Mouse (Mus musculus): ENCODE data around the gene Scgb2b2. TPM values are rescaled to one million over a fixed set of nuclear protein-coding genes. Genes with fewer than 3 reads are reported as not detected.

The Scgb2b2 gene
- not detected in 2 replicates for polyA plus RNA-seq (2015; fragmentation: Nextera tagmentation; extraction: Ambion mirVana)

- Histone ChIP-seq H3K9me3 (replicated peaks) (peaks cover 15% of the 10 kb centered on the region; the same call in 1 of the 2 replicates), H3K4me2 (no peak within 1 kb of the TSS), H3K4me1 (replicated peaks) (no peaks in the 10 kb centered on the region), H3K27ac (no peak within 1 kb of the TSS), H3K9ac (no peak within 1 kb of the TSS), H3K27me3 (no peaks in the 10 kb centered on the region), H3K36me3 (no peaks in the 10 kb centered on the region), H3K4me3 (replicated peaks) (no peak within 1 kb of the TSS)
- no peak for DNase-seq
- WGBS (ENCODE audit: insufficient replicate concordance), result 62% methylated on average over 5 of the region's 5 CpGs
- no peak for ATAC-seq (ENCODE audit: low read depth)
Measured at GRCm38 (mm10) chr7:31290208-31290607, at the start of gene Scgb2b2. Gene Scgb2b2, plus strand, starts transcription at chr7:31290508.

- Histone ChIP-seq H3K9me3 (replicated peaks) (peaks cover 15% of the 10 kb centered on the region; the same call in 1 of the 2 replicates), H3K27ac (no peak within 1 kb of the TSS), H3K36me3 (no peaks in the 10 kb centered on the region), H3K4me2 (no peak within 1 kb of the TSS), H3K4me1 (replicated peaks) (no peaks in the 10 kb centered on the region), H3K4me3 (replicated peaks) (no peak within 1 kb of the TSS), H3K27me3 (no peaks in the 10 kb centered on the region), H3K9ac (no peak within 1 kb of the TSS)
- 59% methylated on average over 3 of the region's 3 CpGs for WGBS (ENCODE audit: insufficient replicate concordance)
- no peak for ATAC-seq (ENCODE audit: low read depth)
- no peak for DNase-seq
Measured at GRCm38 (mm10) chr7:31291721-31292120, 1.4 kb downstream of the Scgb2b2 start, which contains the start of gene Scgb1b2. Gene Scgb1b2, minus strand, starts transcription at chr7:31291821.

Other genes starting within 250 kb of the Scgb2b2 start
- 17.3 and 19.2 TPM in 2 replicates for gene Fxyd5, start 248.0 kb upstream of the Scgb2b2 start, polyA plus RNA-seq (2015; fragmentation: Nextera tagmentation; extraction: Ambion mirVana)
- gene Fxyd7, start 239.0 kb upstream of the Scgb2b2 start, polyA plus RNA-seq (2015; fragmentation: Nextera tagmentation; extraction: Ambion mirVana), result 0.17 and 0.47 TPM in 2 replicates
- 41.1 and 44.2 TPM in 2 replicates for gene Fxyd1, start 233.3 kb upstream of the Scgb2b2 start, polyA plus RNA-seq (2015; fragmentation: Nextera tagmentation; extraction: Ambion mirVana)
- 0.07 and 0.13 TPM in 2 replicates for gene Lgi4, start 231.2 kb upstream of the Scgb2b2 start, polyA plus RNA-seq (2015; fragmentation: Nextera tagmentation; extraction: Ambion mirVana)
- 0.52 and 1.1 TPM in 2 replicates for gene Fxyd3, start 213.8 kb upstream of the Scgb2b2 start, polyA plus RNA-seq (2015; fragmentation: Nextera tagmentation; extraction: Ambion mirVana)
- 45.7 and 45.8 TPM in 2 replicates for gene Hpn, start 175.2 kb upstream of the Scgb2b2 start, polyA plus RNA-seq (2015; fragmentation: Nextera tagmentation; extraction: Ambion mirVana)
- 0.42 and 0.60 TPM in 2 replicates for gene Scn1b, start 163.5 kb upstream of the Scgb2b2 start, polyA plus RNA-seq (2015; fragmentation: Nextera tagmentation; extraction: Ambion mirVana)
- gene Gramd1a, start 134.6 kb upstream of the Scgb2b2 start, polyA plus RNA-seq (2015; fragmentation: Nextera tagmentation; extraction: Ambion mirVana), result 9.3 and 10.7 TPM in 2 replicates
- gene Scgb1b2, start 1.3 kb downstream of the Scgb2b2 start, polyA plus RNA-seq (2015; fragmentation: Nextera tagmentation; extraction: Ambion mirVana), result not detected in 2 replicates
- not detected in 2 replicates for gene Scgb2b3, start 71.6 kb downstream of the Scgb2b2 start, polyA plus RNA-seq (2015; fragmentation: Nextera tagmentation; extraction: Ambion mirVana)
- gene Scgb1b3, start 85.1 kb downstream of the Scgb2b2 start, polyA plus RNA-seq (2015; fragmentation: Nextera tagmentation; extraction: Ambion mirVana), result not detected in 2 replicates

Measured in liver, embryonic 13.5 days (tissue).